8 mouse cellular contexts compared by ENCODE assay signal in genomic region chr13:67173723-67174055, GRCm38 (mm10). TPM values are rescaled to one million over a fixed set of nuclear protein-coding genes. Genes with fewer than 3 reads are reported as not detected.
A peak's percentile ranks its signal among the peaks of the same experiment; 100 is the strongest.
DNase-seq lines count a peak whose midpoint lies in the region; ATAC-seq and TF ChIP-seq lines count a peak whose summit lies in the region.

No protein-coding gene starts in this region.

- H3K4me1 ChIP-seq in heart, embryonic 12.5 days (replicated peaks) = no peaks in the 10 kb centered on the region
- peaks cover 3% of the 10 kb centered on the region for H3K4me1 ChIP-seq in G1E (ENCODE audit: insufficient read depth, low read depth, low read length)
- H3K4me1 ChIP-seq in heart, embryonic 16.5 days (ENCODE audit: control insufficient read depth, insufficient read depth, low read length) = peaks cover 2% of the 10 kb centered on the region; the same call in 1 of the 2 replicates
- no peaks in the 10 kb centered on the region for H3K4me1 ChIP-seq in liver, embryonic 16.5 days (ENCODE audit: control insufficient read depth, low read depth, low read length)

- ATAC-seq in heart, embryonic 12.5 days (ENCODE audit: insufficient number of reproducible peaks, low FRiP score) = no peak
- no peak for ATAC-seq in G1E (ENCODE audit: extremely low read depth, insufficient number of reproducible peaks, low FRiP score, poor library complexity, severe bottlenecking)
- no peak for ATAC-seq in heart, embryonic 16.5 days (replicated peaks; ENCODE audit: extremely low read depth, insufficient read depth, low FRiP score)
- ATAC-seq in liver, embryonic 16.5 days (ENCODE audit: low read depth) = no peak

- peak overlapping the region; percentile 75 for H3K4me2 ChIP-seq in heart, embryonic 12.5 days
- peak overlapping the region; percentile 60 for H3K4me2 ChIP-seq in heart, embryonic 16.5 days (ENCODE audit: low read depth, low read length)
- H3K4me2 ChIP-seq in liver, embryonic 16.5 days (ENCODE audit: low read depth, low read length) = peak overlapping the region; percentile 66

- 24% methylated on average over 5 of the region's 5 CpGs for WGBS in heart, embryonic 12.5 days
- WGBS in heart, embryonic 16.5 days = 22% methylated on average over 5 of the region's 5 CpGs
- WGBS in liver, embryonic 16.5 days (ENCODE audit: insufficient replicate concordance) = 23% methylated on average over 5 of the region's 5 CpGs

- H3K9ac ChIP-seq in heart, embryonic 12.5 days = peak overlapping the region; percentile 64
- H3K9ac ChIP-seq in heart, embryonic 16.5 days (ENCODE audit: low read length) = peak overlapping the region; percentile 82
- no peak overlapping the region for H3K9ac ChIP-seq in liver, embryonic 16.5 days (ENCODE audit: low read depth, low read length)

- H3K36me3 ChIP-seq in heart, embryonic 12.5 days = peaks cover 10% of the 10 kb centered on the region
- H3K36me3 ChIP-seq in G1E (replicated peaks) = peaks cover 3% of the 10 kb centered on the region
- 0 out of 2 replicates have a peak, but pooled peaks cover 2% of the 10 kb centered on the region for H3K36me3 ChIP-seq in heart, embryonic 16.5 days (ENCODE audit: control insufficient read depth, insufficient read depth)
- H3K36me3 ChIP-seq in liver, embryonic 16.5 days (ENCODE audit: control insufficient read depth, insufficient read depth) = no peaks in the 10 kb centered on the region

- H3K9me3 ChIP-seq in heart, embryonic 12.5 days (replicated peaks) = no peaks in the 10 kb centered on the region
- H3K9me3 ChIP-seq in G1E (replicated peaks) = no peaks in the 10 kb centered on the region
- H3K9me3 ChIP-seq in heart, embryonic 16.5 days (replicated peaks; ENCODE audit: control insufficient read depth, low read length) = no peaks in the 10 kb centered on the region
- no peaks in the 10 kb centered on the region for H3K9me3 ChIP-seq in liver, embryonic 16.5 days (replicated peaks; ENCODE audit: control insufficient read depth, low read length)

- H3K27me3 ChIP-seq in heart, embryonic 12.5 days (replicated peaks) = no peaks in the 10 kb centered on the region; the same call in 1 of the 2 replicates
- H3K27me3 ChIP-seq in G1E (ENCODE audit: insufficient read depth, low read length) = no peaks in the 10 kb centered on the region
- no peaks in the 10 kb centered on the region for H3K27me3 ChIP-seq in heart, embryonic 16.5 days (ENCODE audit: control insufficient read depth, insufficient read depth, low read length)
- no peaks in the 10 kb centered on the region for H3K27me3 ChIP-seq in liver, embryonic 16.5 days (ENCODE audit: control insufficient read depth, insufficient read depth, low read depth, low read length)

- DNase-seq in heart, adult 9 months (ENCODE audit: low spot score in 2 of 2) = no peak
- DNase-seq in G1E (ENCODE audit: low spot score) = no peak
- no peak for DNase-seq in frontal cortex, postnatal 14 days (ENCODE audit: low spot score in 2 of 2)
- no peak for DNase-seq in adrenal gland, postnatal 10 days
- DNase-seq in left cerebral cortex, adult 11 months (ENCODE audit: low spot score) = no peak

- H3K4me3 ChIP-seq in heart, embryonic 12.5 days = peak overlapping the region; percentile 62
- H3K4me3 ChIP-seq in G1E (ENCODE audit: low read depth, low read length) = peak overlapping the region; percentile 70
- peak overlapping the region; percentile 84 for H3K4me3 ChIP-seq in heart, embryonic 16.5 days (ENCODE audit: low read length)
- peak overlapping the region; percentile 67 for H3K4me3 ChIP-seq in liver, embryonic 16.5 days (ENCODE audit: low read depth, low read length)

- no peak overlapping the region for H3K27ac ChIP-seq in heart, embryonic 12.5 days (ENCODE audit: poor library complexity, severe bottlenecking)
- H3K27ac ChIP-seq in heart, embryonic 16.5 days (ENCODE audit: low read length) = no peak overlapping the region
- no peak overlapping the region for H3K27ac ChIP-seq in liver, embryonic 16.5 days (ENCODE audit: low read length)

- no peak for TF ChIP-seq CTCF in G1E (IDR thresholded peaks at IDR 0.05; ENCODE audit: low read depth, low read length)

RNA-seq across cellular contexts. Expression of gene Rsl1, which starts 0.7 kb away (rescaled TPM):
- 5.0 and 5.7 TPM in 2 replicates for polyA plus RNA-seq in heart, embryonic 12.5 days (2016; fragmentation: Nextera tagmentation; extraction: Ambion mirVana)
- 16.3 and 16.4 TPM in 2 replicates for total RNA-seq in G1E (2014; fragmentation: Nextera tagmentation)
- total RNA-seq in G1E (2017) = 10.2 and 10.8 TPM in 2 replicates
- polyA plus RNA-seq in G1E (2012) = 0.25 and 0.29 TPM in 2 replicates
- 6.0 and 6.1 TPM in 2 replicates for polyA plus RNA-seq in heart, embryonic 16.5 days (2015; fragmentation: Nextera tagmentation; extraction: Ambion mirVana)
- polyA plus RNA-seq in liver, embryonic 16.5 days (2015; fragmentation: Nextera tagmentation; extraction: Ambion mirVana) = 1.3 TPM in 2 replicates
- total RNA-seq in adrenal gland, postnatal 10 days (2021) = 1 to 10 TPM; 5.8 to 5.9 TPM

RNA-seq across cellular contexts. Expression of gene Zfp455, which starts 20.6 kb away (rescaled TPM):
- 0.91 and 1.3 TPM in 2 replicates for polyA plus RNA-seq in heart, embryonic 12.5 days (2016; fragmentation: Nextera tagmentation; extraction: Ambion mirVana)
- total RNA-seq in G1E (2014; fragmentation: Nextera tagmentation) = 3.2 and 4.9 TPM in 2 replicates
- 2.6 and 2.7 TPM in 2 replicates for total RNA-seq in G1E (2017)
- 0.04 and 0.09 TPM in 2 replicates for polyA plus RNA-seq in G1E (2012)
- polyA plus RNA-seq in heart, embryonic 16.5 days (2015; fragmentation: Nextera tagmentation; extraction: Ambion mirVana) = 0.75 and 1.00 TPM in 2 replicates
- polyA plus RNA-seq in liver, embryonic 16.5 days (2015; fragmentation: Nextera tagmentation; extraction: Ambion mirVana) = 0.28 and 0.35 TPM in 2 replicates
- 1 to 10 TPM; 1.9 to 2.6 TPM for total RNA-seq in adrenal gland, postnatal 10 days (2021)

RNA-seq across cellular contexts. Expression of gene Zfp759, which starts 52.2 kb away (rescaled TPM):
- polyA plus RNA-seq in heart, embryonic 12.5 days (2016; fragmentation: Nextera tagmentation; extraction: Ambion mirVana) = 1.1 and 1.2 TPM in 2 replicates
- total RNA-seq in G1E (2014; fragmentation: Nextera tagmentation) (12.4 and 16.3 TPM in 2 replicates), G1E (2017) (10.9 and 12.0 TPM in 2 replicates)
- 0.20 and 0.24 TPM in 2 replicates for polyA plus RNA-seq in G1E (2012)
- polyA plus RNA-seq in heart, embryonic 16.5 days (2015; fragmentation: Nextera tagmentation; extraction: Ambion mirVana) = 1.4 and 2.0 TPM in 2 replicates
- 0.44 and 0.49 TPM in 2 replicates for polyA plus RNA-seq in liver, embryonic 16.5 days (2015; fragmentation: Nextera tagmentation; extraction: Ambion mirVana)
- 1 to 10 TPM; 3.6 to 5.5 TPM for total RNA-seq in adrenal gland, postnatal 10 days (2021)

RNA-seq across cellular contexts. Expression of gene Rslcan18, which starts 57.6 kb away (rescaled TPM):
- 0.31 and 0.56 TPM in 2 replicates for polyA plus RNA-seq in heart, embryonic 12.5 days (2016; fragmentation: Nextera tagmentation; extraction: Ambion mirVana)
- total RNA-seq in G1E (2014; fragmentation: Nextera tagmentation) = 4.0 and 6.9 TPM in 2 replicates
- total RNA-seq in G1E (2017) = 0.49 and 1.4 TPM in 2 replicates
- 0.02 TPM in 1 of 2 replicates, not detected in the other for polyA plus RNA-seq in G1E (2012)
- 0.27 and 0.37 TPM in 2 replicates for polyA plus RNA-seq in heart, embryonic 16.5 days (2015; fragmentation: Nextera tagmentation; extraction: Ambion mirVana)
- 0.17 and 0.26 TPM in 2 replicates for polyA plus RNA-seq in liver, embryonic 16.5 days (2015; fragmentation: Nextera tagmentation; extraction: Ambion mirVana)
- under 1 TPM; 0.24 to 0.39 TPM for total RNA-seq in adrenal gland, postnatal 10 days (2021)
